Mouse (Mus musculus) frontal cortex, postnatal 14 days (tissue): ENCODE results near the gene Arsg.

Experiments
- DNase-seq, 2 experiments: peaks; one replicate each; pipeline ENCODE4 v3.0.0; 2022; ENCODE audit warnings: low spot score in 2 of 2

Gene Arsg

GRCm38 (mm10) chr11:109619055-109619454 is 145.9 kb downstream of the Arsg start:
- peak in 1 of 2 experiments; percentile 17 for DNase-seq

GRCm38 (mm10) chr11:109620356-109620755 is 147.2 kb downstream of the Arsg start:
- DNase-seq, result no peak

- DNase-seq, result peak in 1 of 2 experiments; percentile 56
Observed at GRCm38 (mm10) chr11:109621183-109621582, 148.0 kb downstream of the Arsg start.

- peak in 1 of 2 experiments; percentile 7 for DNase-seq
Observed at GRCm38 (mm10) chr11:109622518-109623037, 149.4 kb downstream of the Arsg start.
